Mouse (Mus musculus) ES-Bruce4 (cell line): ENCODE results near the gene Phf20.

Source experiments
- CTCF ChIP-seq: IDR thresholded peaks from one replicate; pipeline ENCODE4 v1.8.1; 2011; ENCODE audit warnings: low read depth, low read length
- EP300 ChIP-seq: IDR thresholded peaks from 2 replicates; pipeline ENCODE4 v1.6.1; 2011; ENCODE audit warnings: low read depth, low read length; ENCODE audit not compliant: insufficient read depth
- POLR2A ChIP-seq: IDR thresholded peaks from one replicate; pipeline ENCODE4 v1.8.1; 2011; ENCODE audit warnings: low read length; ENCODE audit not compliant: insufficient read depth

DNA sequence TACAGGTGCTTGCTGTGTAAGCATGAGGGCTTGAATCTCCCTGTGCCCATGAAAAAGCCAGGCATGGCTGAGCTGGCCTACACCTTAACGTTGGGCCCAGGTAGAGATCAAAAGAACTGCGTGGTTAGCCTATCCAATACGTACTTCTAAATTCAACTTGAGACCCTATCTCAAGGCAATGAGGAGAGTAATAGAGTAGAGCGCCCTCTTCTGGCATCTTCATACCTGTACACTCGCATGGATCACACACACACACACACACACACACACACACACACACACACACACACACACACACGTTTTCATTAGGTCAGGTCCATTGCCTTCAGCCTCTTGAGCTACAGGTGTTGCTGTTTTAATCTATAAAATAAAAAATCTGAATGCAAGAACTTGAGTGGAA lies 118.5 kb downstream of the Phf20 start:
- no peak for TF ChIP-seq POLR2A
- TF ChIP-seq CTCF: no peak
- TF ChIP-seq EP300: no peak
